Mouse (Mus musculus) urinary bladder, adult 18-20 months (tissue): ENCODE measurements around the gene Olfr561.

Experiments used
- DNase-seq, 2 experiments: peaks; one replicate each; pipeline ENCODE4 v3.0.0; 2022; ENCODE audit warnings: low spot score in 2 of 2, mixed read lengths in 2 of 2

The Olfr561 gene

GRCm38 (mm10) chr7:102770921-102771320 lies at the start of gene Olfr561:
TSS of gene Olfr561 (plus strand) at chr7:102771221.
- DNase-seq = no peak

GRCm38 (mm10) chr7:102727391-102727790 lies 43.6 kb upstream of the Olfr561 start, which contains the start of gene Olfr559:
TSS of gene Olfr559 (minus strand) at chr7:102727491.
- DNase-seq = no peak

GRCm38 (mm10) chr7:102733793-102734192 lies 37.2 kb upstream of the Olfr561 start:
- no peak for DNase-seq

- no peak for DNase-seq
These were observed 33.3 kb upstream of the Olfr561 start for GRCm38 (mm10) chr7:102737705-102738104.

GRCm38 (mm10) chr7:102752086-102752485 lies 18.9 kb upstream of the Olfr561 start:
- no peak for DNase-seq

- DNase-seq = no peak
These were observed 11.8 kb upstream of the Olfr561 start, which contains the start of the genes Olfr560 and Olfr78 for GRCm38 (mm10) chr7:102759266-102759665. TSS of gene Olfr560 (minus strand) at chr7:102759366. TSS of gene Olfr78 (minus strand) at chr7:102759471.

- DNase-seq = no peak
These were observed 32.2 kb downstream of the Olfr561 start, which contains the start of gene Olfr564 for GRCm38 (mm10) chr7:102803180-102803579. TSS of gene Olfr564 (plus strand) at chr7:102803480.
